Mouse (Mus musculus): Measurements from ENCODE around the gene Unk.

The Unk gene

GRCm38 (mm10) chr11:116061641-116062415, 31.7 kb downstream of the Unk start:
- DNase-seq (ENCODE audit: low spot score in 2 of 2): no peak

GRCm38 (mm10) chr11:116062521-116062920, 32.4 kb downstream of the Unk start:
- DNase-seq (ENCODE audit: low spot score in 2 of 2): no peak

- no peak for DNase-seq (ENCODE audit: low spot score in 2 of 2)
These were observed 33.4 kb downstream of the Unk start for GRCm38 (mm10) chr11:116063562-116063961.

GRCm38 (mm10) chr11:116064187-116064867, 34.2 kb downstream of the Unk start:
- DNase-seq (ENCODE audit: low spot score in 2 of 2): no peak

- no peak for DNase-seq (ENCODE audit: low spot score in 2 of 2)
These were observed 35.2 kb downstream of the Unk start for GRCm38 (mm10) chr11:116065345-116065744.

GRCm38 (mm10) chr11:116071510-116071909, 41.4 kb downstream of the Unk start:
- DNase-seq (ENCODE audit: low spot score in 2 of 2): no peak

GRCm38 (mm10) chr11:116072608-116073007, 42.5 kb downstream of the Unk start:
- no peak for DNase-seq (ENCODE audit: low spot score in 2 of 2)

GRCm38 (mm10) chr11:116074436-116074991, 44.4 kb downstream of the Unk start:
- DNase-seq (ENCODE audit: low spot score in 2 of 2): no peak

GRCm38 (mm10) chr11:116075539-116076265, 45.6 kb downstream of the Unk start:
- DNase-seq (ENCODE audit: low spot score in 2 of 2): no peak

GRCm38 (mm10) chr11:116076266-116076540, 46.1 kb downstream of the Unk start:
- DNase-seq (ENCODE audit: low spot score in 2 of 2): no peak

- DNase-seq (ENCODE audit: low spot score in 2 of 2): no peak
These were observed 46.7 kb downstream of the Unk start for GRCm38 (mm10) chr11:116076836-116077235.

- no peak for DNase-seq (ENCODE audit: low spot score in 2 of 2)
These were observed 47.5 kb downstream of the Unk start, which contains the start of gene Unc13d for GRCm38 (mm10) chr11:116077446-116078204. Gene Unc13d (minus strand): TSS chr11:116077961.

- no peak for DNase-seq (ENCODE audit: low spot score in 2 of 2)
These were observed 48.1 kb downstream of the Unk start for GRCm38 (mm10) chr11:116078221-116078620.

- no peak for DNase-seq (ENCODE audit: low spot score in 2 of 2)
These were observed 48.7 kb downstream of the Unk start for GRCm38 (mm10) chr11:116078676-116079320.

- DNase-seq (ENCODE audit: low spot score in 2 of 2): no peak
These were observed 49.4 kb downstream of the Unk start for GRCm38 (mm10) chr11:116079511-116079910.

GRCm38 (mm10) chr11:116081081-116081480, 51.0 kb downstream of the Unk start:
- DNase-seq (ENCODE audit: low spot score in 2 of 2): peak in 1 of 2 experiments; percentile 77

GRCm38 (mm10) chr11:116083096-116083672, 53.1 kb downstream of the Unk start:
- DNase-seq (ENCODE audit: low spot score in 2 of 2): no peak

- DNase-seq (ENCODE audit: low spot score in 2 of 2): no peak
These were observed 54.0 kb downstream of the Unk start for GRCm38 (mm10) chr11:116084166-116084565.

- DNase-seq (ENCODE audit: low spot score in 2 of 2): peak; percentile 97
These were observed 56.4 kb downstream of the Unk start, which contains the start of gene Wbp2 for GRCm38 (mm10) chr11:116086258-116087193. Gene Wbp2 (minus strand): TSS chr11:116086995.
